Mouse (Mus musculus): ENCODE data around the gene Bicdl1. TPM values are rescaled to one million over a fixed set of nuclear protein-coding genes. Genes with fewer than 3 reads are reported as not detected.

Bicdl1 gene
- polyA plus RNA-seq, 1 experiment from 2014 or later, result 15.6 TPM

GRCm38 (mm10) chr5:115619690-115620089 lies 111.7 kb downstream of the Bicdl1 start:
- Histone ChIP-seq H3K4me3 (no peak overlapping the region), H3K9me3 (replicated peaks) (no peaks in the 10 kb centered on the region), H3K4me1 (no peaks in the 10 kb centered on the region), H3K27ac (no peak overlapping the region), H3K36me3 (ENCODE audit: poor library complexity, severe bottlenecking) (peaks cover 80% of the 10 kb centered on the region), H3K27me3 (no peaks in the 10 kb centered on the region), H3K9ac (no peak overlapping the region), H3K4me2 (no peak overlapping the region)
- no peak for ATAC-seq
- 95% methylated on average over 15 of the region's 15 CpGs for WGBS

GRCm38 (mm10) chr5:115614948-115615347 lies 116.5 kb downstream of the Bicdl1 start:
- Histone ChIP-seq H3K9me3 (replicated peaks) (no peaks in the 10 kb centered on the region), H3K4me1 (no peaks in the 10 kb centered on the region), H3K4me2 (no peak overlapping the region), H3K36me3 (ENCODE audit: poor library complexity, severe bottlenecking) (peaks cover 100% of the 10 kb centered on the region), H3K27ac (no peak overlapping the region), H3K9ac (no peak overlapping the region), H3K27me3 (no peaks in the 10 kb centered on the region), H3K4me3 (no peak overlapping the region)
- ATAC-seq, result no peak
- WGBS, result 85% methylated on average over 7 of the region's 7 CpGs

GRCm38 (mm10) chr5:115613332-115613731 lies 118.1 kb downstream of the Bicdl1 start:
- H3K9ac ChIP-seq, result no peak overlapping the region
- peaks cover 100% of the 10 kb centered on the region for H3K36me3 ChIP-seq (ENCODE audit: poor library complexity, severe bottlenecking)
- no peaks in the 10 kb centered on the region for H3K27me3 ChIP-seq
- no peak overlapping the region for H3K27ac ChIP-seq
- ATAC-seq, result no peak
- no peaks in the 10 kb centered on the region for H3K9me3 ChIP-seq (replicated peaks)
- H3K4me1 ChIP-seq, result no peaks in the 10 kb centered on the region
- no peak overlapping the region for H3K4me3 ChIP-seq
- H3K4me2 ChIP-seq, result no peak overlapping the region
- 94% methylated on average over 9 of the region's 9 CpGs for WGBS

GRCm38 (mm10) chr5:115611566-115611965 lies 119.9 kb downstream of the Bicdl1 start:
- ATAC-seq, result no peak
- WGBS, result 98% methylated on average over 11 of the region's 11 CpGs
- Histone ChIP-seq H3K4me1 (no peaks in the 10 kb centered on the region), H3K4me3 (no peak overlapping the region), H3K9ac (no peak overlapping the region), H3K36me3 (ENCODE audit: poor library complexity, severe bottlenecking) (peaks cover 98% of the 10 kb centered on the region), H3K27ac (no peak overlapping the region), H3K4me2 (no peak overlapping the region), H3K27me3 (no peaks in the 10 kb centered on the region), H3K9me3 (replicated peaks) (no peaks in the 10 kb centered on the region)

GRCm38 (mm10) chr5:115603561-115603960 lies 127.9 kb downstream of the Bicdl1 start:
- peaks cover 87% of the 10 kb centered on the region for H3K36me3 ChIP-seq (ENCODE audit: poor library complexity, severe bottlenecking)
- H3K4me1 ChIP-seq, result no peaks in the 10 kb centered on the region
- 97% methylated on average over 6 of the region's 6 CpGs for WGBS
- no peaks in the 10 kb centered on the region for H3K9me3 ChIP-seq (replicated peaks)
- H3K4me3 ChIP-seq, result no peak overlapping the region
- H3K27ac ChIP-seq, result no peak overlapping the region
- H3K4me2 ChIP-seq, result no peak overlapping the region
- H3K9ac ChIP-seq, result no peak overlapping the region
- H3K27me3 ChIP-seq, result no peaks in the 10 kb centered on the region
- no peak for ATAC-seq

Small RNA genes lying within 50 kb of the gene (microRNA-seq; reads per million reads assigned to microRNA genes)
- not detected for gene Mir7030

Other genes starting within 250 kb of the Bicdl1 start
- gene Sirt4, start 246.9 kb downstream of the Bicdl1 start, polyA plus RNA-seq (2015; fragmentation: Nextera tagmentation; extraction: Ambion mirVana), result 24.7 TPM in 2 replicates
- gene Pxn, start 224.9 kb downstream of the Bicdl1 start, polyA plus RNA-seq (2015; fragmentation: Nextera tagmentation; extraction: Ambion mirVana), result 16.8 and 17.7 TPM in 2 replicates
- gene Rplp0, start 172.2 kb downstream of the Bicdl1 start, polyA plus RNA-seq (2015; fragmentation: Nextera tagmentation; extraction: Ambion mirVana), result 1,081 and 1,088 TPM in 2 replicates
- gene Gcn1l1, start 166.4 kb downstream of the Bicdl1 start, polyA plus RNA-seq (2015; fragmentation: Nextera tagmentation; extraction: Ambion mirVana), result 41.7 and 46.1 TPM in 2 replicates
- 10.6 and 12.1 TPM in 2 replicates for gene Rab35, start 99.7 kb downstream of the Bicdl1 start, polyA plus RNA-seq (2015; fragmentation: Nextera tagmentation; extraction: Ambion mirVana)
- 30.8 and 31.3 TPM in 2 replicates for gene Cit, start 113.7 kb upstream of the Bicdl1 start, polyA plus RNA-seq (2015; fragmentation: Nextera tagmentation; extraction: Ambion mirVana)